Mouse (Mus musculus) liver, embryonic 16.5 days (tissue): ENCODE data around the gene Relb. TPM values are rescaled to one million over a fixed set of nuclear protein-coding genes. Genes with fewer than 3 reads are reported as not detected.
A peak's percentile ranks its signal among the peaks of the same experiment; 100 is the strongest.

ENCODE experiments used
- ATAC-seq: fragments of 200-750 bp; cut with Nextera tagmentation; 2 replicates; pipeline ENCODE4 v1.8.0; 2017; ENCODE audit warnings: low read depth, mild to moderate bottlenecking, moderate number of reproducible peaks, moderate library complexity
- H3K27ac ChIP-seq: fragments of 300-500 bp; sonication (generic); 2 replicates; pipeline ENCODE4 v1.5.1; 2014; ENCODE audit warnings: mild to moderate bottlenecking, low read length
- H3K27me3 ChIP-seq: fragments of 300-500 bp; sonication (generic); 2 replicates; pipeline ENCODE4 v1.6.1; 2014; ENCODE audit warnings: low read depth, low read length, mixed read lengths; ENCODE audit not compliant: control insufficient read depth, insufficient read depth
- H3K36me3 ChIP-seq: fragments of 300-500 bp; sonication (generic); 2 replicates; pipeline ENCODE4 v1.6.1; 2014; ENCODE audit warnings: mild to moderate bottlenecking; ENCODE audit not compliant: control insufficient read depth, insufficient read depth
- H3K4me1 ChIP-seq: fragments of 300-500 bp; sonication (generic); 2 replicates; pipeline ENCODE4 v1.6.1; 2014; ENCODE audit warnings: low read depth, low read length, mixed read lengths; ENCODE audit not compliant: control insufficient read depth
- H3K4me2 ChIP-seq: fragments of 300-500 bp; sonication (generic); 2 replicates; pipeline ENCODE4 v1.6.1; 2014; ENCODE audit warnings: low read depth, low read length, mixed read lengths
- H3K4me3 ChIP-seq: fragments of 300-500 bp; sonication (generic); 2 replicates; pipeline ENCODE4 v1.5.1; 2014; ENCODE audit warnings: low read depth, mild to moderate bottlenecking, low read length
- H3K9ac ChIP-seq: fragments of 300-500 bp; sonication (generic); 2 replicates; pipeline ENCODE4 v1.6.1; 2014; ENCODE audit warnings: low read depth, low read length
- H3K9me3 ChIP-seq: fragments of 300-500 bp; sonication (generic); replicated peaks from 2 replicates; pipeline ENCODE4 v1.6.1; 2016; ENCODE audit warnings: low read length; ENCODE audit not compliant: control insufficient read depth
- WGBS: fragments of 180-500 bp; shearing (Covaris S2); extraction: QIAGEN DNeasy Blood & Tissue Kit; methylation state at CpG from one replicate; pipeline ENCODE4 v1.1.7; 2014; ENCODE audit not compliant: insufficient replicate concordance; 5-methylcytosine and 5-hydroxymethylcytosine counted together
- polyA plus RNA-seq: library from polyadenylated mRNA; unstranded; fragments of >200 nt; fragmentation: Nextera tagmentation; extraction: Ambion mirVana; gene quantifications from 2 replicates; pipeline ENCODE4 v1.2.1, GENCODE M21; 2015

Gene Relb
- polyA plus RNA-seq, 1 experiment from 2014 or later, result 1.7 TPM

DNA sequence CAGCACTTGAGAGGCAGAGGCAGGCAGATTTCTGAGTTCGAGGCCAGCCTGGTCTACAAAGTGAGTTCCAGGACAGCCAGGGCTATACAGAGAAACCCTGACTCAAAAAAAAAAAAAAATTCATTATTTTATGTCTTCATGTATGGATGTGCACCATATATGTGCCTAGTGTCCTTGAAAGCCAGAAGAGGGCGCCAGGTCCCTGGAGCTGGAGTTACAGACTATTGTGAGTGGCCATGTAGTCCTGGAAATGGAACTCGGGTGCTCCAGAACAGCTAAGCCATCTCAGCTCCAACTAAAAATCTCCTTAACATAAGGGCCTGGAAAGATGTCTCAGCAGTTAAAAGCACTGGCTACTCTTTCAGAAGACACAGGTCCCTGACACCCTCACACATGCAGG is 37.5 kb upstream of the Relb start:
- no peaks in the 10 kb centered on the region for H3K27me3 ChIP-seq
- H3K4me1 ChIP-seq, result peaks cover 31% of the 10 kb centered on the region
- no peak overlapping the region for H3K4me2 ChIP-seq
- ATAC-seq, result no peak
- H3K27ac ChIP-seq, result peak overlapping the region; percentile 25
- H3K9me3 ChIP-seq, result no peaks in the 10 kb centered on the region
- no peak overlapping the region for H3K9ac ChIP-seq
- no peak overlapping the region for H3K4me3 ChIP-seq
- H3K36me3 ChIP-seq, result 0 out of 2 replicates have a peak, but pooled peaks cover 2% of the 10 kb centered on the region
- WGBS, result 68% methylated on average over 3 of the region's 3 CpGs

GRCm38 (mm10) chr7:19664955-19665841 is 36.0 kb upstream of the Relb start, which contains the start of gene Clptm1:
TSS of gene Clptm1 (minus strand) at chr7:19665033.
- Histone ChIP-seq H3K4me3 (peak within 1 kb of the TSS; percentile 98), H3K4me2 (peak within 1 kb of the TSS; percentile 87), H3K9me3 (no peaks in the 10 kb centered on the region), H3K27ac (peak within 1 kb of the TSS; percentile 95), H3K36me3 (0 out of 2 replicates have a peak, but pooled peaks cover 2% of the 10 kb centered on the region), H3K27me3 (no peaks in the 10 kb centered on the region), H3K4me1 (peaks cover 31% of the 10 kb centered on the region), H3K9ac (peak within 1 kb of the TSS; percentile 97)
- ATAC-seq, result peak; percentile 89
- under 1% methylated on average over 53 of the region's 63 CpGs for WGBS

GRCm38 (mm10) chr7:19664455-19664954 is 35.3 kb upstream of the Relb start:
- peaks cover 31% of the 10 kb centered on the region for H3K4me1 ChIP-seq
- 0 out of 2 replicates have a peak, but pooled peaks cover 2% of the 10 kb centered on the region for H3K36me3 ChIP-seq
- H3K27me3 ChIP-seq, result no peaks in the 10 kb centered on the region
- H3K27ac ChIP-seq, result peak overlapping the region; percentile 71
- peak; percentile 46 for ATAC-seq
- peak overlapping the region; percentile 87 for H3K4me2 ChIP-seq
- peak overlapping the region; percentile 97 for H3K9ac ChIP-seq
- no peaks in the 10 kb centered on the region for H3K9me3 ChIP-seq
- H3K4me3 ChIP-seq, result peak overlapping the region; percentile 98
- WGBS, result 0% methylated on average over 37 of the region's 37 CpGs

DNA sequence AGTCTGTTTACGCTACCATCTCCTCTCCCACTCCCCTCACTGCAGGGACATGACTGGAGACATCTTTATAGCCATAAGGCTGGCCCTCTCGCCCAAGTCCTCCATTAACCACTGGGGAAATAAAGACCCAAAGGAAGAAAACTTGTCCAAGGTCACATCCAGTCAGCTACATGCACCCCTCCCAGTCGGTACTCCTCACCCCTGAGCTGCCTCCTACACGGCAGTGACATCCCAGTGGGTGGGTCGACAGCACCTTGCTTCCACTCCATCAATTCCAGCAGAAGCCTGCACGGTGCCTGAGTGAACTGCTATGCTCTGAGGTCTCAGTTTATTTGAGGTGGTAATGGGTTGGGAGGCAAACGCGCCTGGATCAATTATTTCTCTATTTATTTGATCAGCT is 34.7 kb upstream of the Relb start:
- Histone ChIP-seq H3K9ac (peak overlapping the region; percentile 97), H3K36me3 (0 out of 2 replicates have a peak, but pooled peaks cover 2% of the 10 kb centered on the region), H3K9me3 (no peaks in the 10 kb centered on the region), H3K4me2 (peak overlapping the region; percentile 87), H3K27me3 (no peaks in the 10 kb centered on the region), H3K4me1 (peaks cover 25% of the 10 kb centered on the region), H3K4me3 (peak overlapping the region; percentile 98), H3K27ac (0 out of 2 replicates have a peak overlapping the region, but pooled peaks have one; percentile 71)
- 13% methylated on average over 8 of the region's 8 CpGs for WGBS
- no peak for ATAC-seq

GRCm38 (mm10) chr7:19652614-19653013 is 23.4 kb upstream of the Relb start:
- no peak for ATAC-seq
- Histone ChIP-seq H3K27me3 (no peaks in the 10 kb centered on the region), H3K27ac (no peak overlapping the region), H3K36me3 (peaks cover 20% of the 10 kb centered on the region), H3K4me3 (no peak overlapping the region), H3K9ac (no peak overlapping the region), H3K4me2 (no peak overlapping the region), H3K9me3 (no peaks in the 10 kb centered on the region), H3K4me1 (peaks cover 10% of the 10 kb centered on the region)
- 93% methylated on average over 2 of the region's 2 CpGs for WGBS

- Histone ChIP-seq H3K9ac (no peak overlapping the region), H3K4me3 (no peak overlapping the region), H3K4me1 (peaks cover 10% of the 10 kb centered on the region), H3K9me3 (no peaks in the 10 kb centered on the region), H3K36me3 (peaks cover 20% of the 10 kb centered on the region), H3K4me2 (peak overlapping the region; percentile 11; the same call in 1 of the 2 replicates), H3K27ac (peak overlapping the region; percentile 12; the same call in 1 of the 2 replicates), H3K27me3 (no peaks in the 10 kb centered on the region)
- ATAC-seq, result peak; percentile 50; the same call in 1 of the 2 replicates
- WGBS, result 48% methylated on average over 6 of the region's 6 CpGs
Measured at GRCm38 (mm10) chr7:19651063-19651786, 22.0 kb upstream of the Relb start.

DNA sequence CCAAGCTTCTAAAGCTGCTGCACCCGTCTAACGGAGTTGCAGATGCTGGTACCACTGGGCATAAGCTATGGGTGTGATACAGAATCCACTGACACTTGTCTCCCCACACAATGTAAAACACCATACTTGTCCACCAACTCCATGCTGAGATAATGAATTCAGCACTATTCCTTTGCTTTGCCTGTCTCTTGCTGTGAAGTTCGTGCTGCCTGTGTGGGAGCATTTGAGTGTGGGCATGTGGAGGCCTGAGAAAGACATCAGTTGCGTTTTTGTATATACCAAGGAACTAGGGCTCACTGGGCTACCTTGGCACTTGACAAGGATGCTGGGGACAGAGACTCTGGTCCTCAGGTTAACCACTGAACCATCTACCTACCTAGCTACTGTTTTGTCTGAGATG is 12.0 kb upstream of the Relb start:
- H3K4me3 ChIP-seq, result no peak overlapping the region
- no peak for ATAC-seq
- 76% methylated on average over 4 of the region's 4 CpGs for WGBS
- peaks cover 47% of the 10 kb centered on the region for H3K36me3 ChIP-seq
- no peaks in the 10 kb centered on the region for H3K27me3 ChIP-seq
- H3K9ac ChIP-seq, result no peak overlapping the region
- H3K9me3 ChIP-seq, result no peaks in the 10 kb centered on the region
- H3K4me1 ChIP-seq, result no peaks in the 10 kb centered on the region
- no peak overlapping the region for H3K27ac ChIP-seq
- no peak overlapping the region for H3K4me2 ChIP-seq

DNA sequence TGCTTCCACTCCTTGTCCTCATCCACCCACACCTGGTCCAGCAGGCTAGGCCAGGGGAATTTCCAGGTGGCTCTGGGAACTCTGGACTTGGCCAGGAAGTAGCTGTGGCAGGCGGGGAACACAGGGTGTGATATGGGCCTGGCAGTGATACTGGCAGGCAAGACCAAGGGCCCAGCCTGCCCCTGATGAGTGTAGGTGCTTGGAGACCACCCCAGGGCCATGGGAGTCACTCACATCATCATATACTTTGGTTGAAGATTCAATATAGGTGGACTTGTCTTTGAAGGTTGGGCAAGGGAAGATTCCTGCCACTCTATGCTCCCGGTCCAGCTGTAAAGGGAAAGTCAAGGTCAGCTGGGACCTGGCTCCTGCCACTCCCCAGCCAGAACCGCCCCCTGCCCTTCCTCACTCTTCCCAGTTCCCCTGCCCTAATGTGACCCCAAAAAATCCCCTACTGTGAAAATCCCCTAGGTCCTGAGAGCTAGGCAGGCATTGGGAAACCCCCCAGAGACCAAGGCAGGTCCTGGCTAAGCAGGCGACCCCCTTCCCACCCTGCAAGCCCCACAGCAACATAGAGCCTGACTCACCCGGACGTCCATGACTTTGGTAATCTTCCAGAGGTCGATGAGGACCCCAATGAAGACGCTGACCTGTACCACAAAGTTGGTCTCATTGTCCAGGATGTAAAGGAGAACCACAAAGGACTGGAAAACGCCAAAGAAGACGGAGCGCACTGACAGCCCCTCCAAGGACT is 6.0 kb upstream of the Relb start:
- ATAC-seq, result no peak

More for the DNA sequence above, 6.0 kb upstream of the Relb start:
- no peaks in the 10 kb centered on the region for H3K9me3 ChIP-seq
- H3K36me3 ChIP-seq, result peaks cover 40% of the 10 kb centered on the region
- 74% methylated on average over 11 of the region's 11 CpGs for WGBS
- no peak overlapping the region for H3K4me3 ChIP-seq
- H3K27me3 ChIP-seq, result no peaks in the 10 kb centered on the region
- H3K4me2 ChIP-seq, result no peak overlapping the region
- no peak overlapping the region for H3K27ac ChIP-seq
- peaks cover 25% of the 10 kb centered on the region for H3K4me1 ChIP-seq
- H3K9ac ChIP-seq, result no peak overlapping the region
